Mouse (Mus musculus) urinary bladder, postnatal 10 days (tissue): Measurements from ENCODE around the gene Aak1.

Source experiments
- DNase-seq: peaks from one replicate; pipeline ENCODE4 v3.0.0; 2022; ENCODE audit warnings: low spot score

Aak1 gene

DNA sequence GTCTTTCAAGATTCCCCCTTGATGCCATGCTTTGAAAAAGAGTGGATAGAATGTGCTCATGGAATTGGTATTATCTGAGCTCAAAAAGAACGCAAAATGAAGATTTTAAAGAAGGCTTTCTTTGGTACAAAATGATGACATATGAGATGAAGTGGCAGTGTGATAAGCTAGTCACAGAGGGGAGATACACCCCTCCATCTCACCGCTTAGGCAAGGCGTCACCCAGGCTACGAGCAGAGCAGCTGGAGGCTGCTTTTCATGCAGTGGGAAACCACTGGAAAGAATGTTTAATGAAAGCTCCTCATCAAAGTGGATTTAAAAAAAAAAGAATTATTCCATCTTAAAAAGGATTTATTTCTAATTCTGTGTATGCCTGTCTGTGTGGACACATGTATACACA lies 37.5 kb downstream of the Aak1 start:
- no peak for DNase-seq

DNA sequence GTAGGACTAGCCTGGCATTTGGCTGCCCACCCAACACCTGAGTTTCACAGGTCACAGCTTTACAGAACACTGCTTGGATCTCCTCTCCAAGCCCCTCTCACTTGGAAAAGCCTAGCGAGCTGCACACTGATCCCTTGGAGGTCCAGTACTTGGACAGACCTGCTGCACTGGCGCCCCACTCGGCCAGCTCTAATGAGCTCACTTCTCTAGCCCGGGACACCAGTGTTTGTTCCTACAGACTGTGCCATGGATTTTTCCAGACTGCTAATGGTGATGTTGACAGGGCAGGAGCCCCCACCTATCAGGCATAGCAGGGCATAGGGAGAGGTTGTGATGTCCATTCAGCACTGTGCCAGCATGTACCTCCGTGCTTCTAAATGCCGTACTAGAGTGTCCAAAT lies 48.2 kb downstream of the Aak1 start:
- DNase-seq = no peak

DNA sequence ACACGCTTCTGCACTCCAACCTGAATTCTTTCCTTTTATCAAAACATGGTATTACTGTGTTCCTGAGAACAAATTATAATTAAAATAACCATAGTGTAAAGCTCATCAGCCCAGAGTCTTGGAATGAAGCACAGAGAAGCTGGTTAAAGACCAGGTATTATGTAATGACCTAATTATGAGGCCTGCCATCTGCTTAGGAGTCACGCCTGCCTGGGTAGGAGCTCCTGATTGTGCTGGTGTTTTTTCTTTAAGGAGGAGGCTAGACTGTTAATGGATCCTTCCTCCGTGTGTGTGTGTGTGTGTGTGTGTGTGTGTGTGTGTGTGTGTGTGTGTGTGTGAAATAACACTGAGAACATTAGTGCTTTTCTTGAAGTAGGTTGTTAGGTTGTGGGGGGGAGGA lies 49.7 kb downstream of the Aak1 start:
- DNase-seq = no peak

DNA sequence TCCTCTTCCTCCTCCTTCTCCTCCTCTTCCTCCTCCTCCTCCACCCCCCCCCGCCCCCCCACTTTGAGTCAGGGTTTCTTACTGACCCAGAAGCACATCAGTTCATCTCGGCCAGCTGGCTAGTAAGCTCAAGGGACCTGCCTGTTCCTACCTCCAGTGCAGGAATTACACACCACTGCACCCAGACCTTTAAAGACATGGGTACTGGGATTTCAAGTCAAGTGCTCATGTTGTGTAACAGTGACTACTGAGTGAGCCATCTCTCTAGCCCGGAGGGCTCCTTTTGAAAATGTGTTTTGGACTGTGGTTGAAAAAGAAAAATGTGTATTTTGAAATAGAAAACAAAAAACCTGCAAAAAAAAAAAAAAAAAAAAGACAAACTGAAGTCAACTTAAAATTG lies 50.6 kb downstream of the Aak1 start:
- DNase-seq = no peak

DNA sequence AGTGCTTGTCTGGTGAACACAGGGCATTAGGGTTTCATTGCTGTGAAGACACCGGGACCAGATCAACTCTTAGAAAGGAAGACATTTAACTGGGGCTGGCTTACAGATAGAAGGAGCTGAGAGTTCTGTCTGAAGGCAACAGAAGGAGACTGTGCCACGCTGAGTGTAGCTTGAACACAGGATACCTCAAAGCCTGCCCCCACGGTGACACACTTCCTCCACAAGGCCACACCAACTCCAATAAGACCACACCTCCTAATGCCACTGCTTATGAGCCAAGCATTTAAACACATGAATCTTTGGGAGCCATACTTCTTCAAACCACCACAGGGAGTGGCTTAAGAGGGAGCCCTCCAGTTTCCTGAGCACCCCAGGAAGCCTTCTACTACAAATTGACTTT lies 51.2 kb downstream of the Aak1 start:
- no peak for DNase-seq

DNA sequence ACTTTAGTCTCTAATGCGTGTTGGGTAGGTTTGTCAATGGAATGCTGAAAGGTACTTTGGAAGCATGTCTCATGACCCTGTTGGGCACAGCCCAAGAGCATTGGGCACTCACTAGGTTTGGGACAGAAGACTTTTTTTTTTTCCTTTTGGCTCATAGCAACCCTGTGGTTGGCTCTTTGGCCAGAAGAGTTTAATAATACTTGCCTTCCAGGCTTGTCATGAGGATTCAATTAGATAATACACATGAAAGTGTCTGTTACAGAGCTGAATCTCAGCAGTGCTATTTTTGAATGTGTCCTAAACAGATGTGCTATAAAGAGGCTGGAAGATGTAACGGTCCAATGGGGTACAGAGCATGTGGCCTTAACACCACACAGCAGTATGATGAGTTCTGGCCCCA lies 56.2 kb downstream of the Aak1 start:
- DNase-seq = no peak

DNA sequence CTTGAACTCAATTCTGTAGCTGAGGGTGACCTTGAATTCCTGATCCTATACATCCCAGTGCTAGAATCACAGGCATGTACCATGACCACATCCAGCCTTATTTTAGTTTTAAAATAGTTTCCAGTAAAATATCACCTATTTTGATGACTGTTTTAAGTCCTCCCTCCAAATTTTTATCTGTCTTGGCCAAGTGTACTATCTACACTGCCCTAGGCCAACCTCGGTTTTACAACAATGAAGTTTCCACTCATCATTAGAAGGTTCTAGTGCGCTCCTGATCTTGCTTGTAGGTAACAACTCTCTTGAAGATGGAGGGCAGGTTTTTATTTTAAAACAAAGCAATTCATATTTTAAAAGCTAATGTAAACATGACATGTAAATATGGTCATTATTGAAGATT lies 57.9 kb downstream of the Aak1 start:
- no peak for DNase-seq

DNA sequence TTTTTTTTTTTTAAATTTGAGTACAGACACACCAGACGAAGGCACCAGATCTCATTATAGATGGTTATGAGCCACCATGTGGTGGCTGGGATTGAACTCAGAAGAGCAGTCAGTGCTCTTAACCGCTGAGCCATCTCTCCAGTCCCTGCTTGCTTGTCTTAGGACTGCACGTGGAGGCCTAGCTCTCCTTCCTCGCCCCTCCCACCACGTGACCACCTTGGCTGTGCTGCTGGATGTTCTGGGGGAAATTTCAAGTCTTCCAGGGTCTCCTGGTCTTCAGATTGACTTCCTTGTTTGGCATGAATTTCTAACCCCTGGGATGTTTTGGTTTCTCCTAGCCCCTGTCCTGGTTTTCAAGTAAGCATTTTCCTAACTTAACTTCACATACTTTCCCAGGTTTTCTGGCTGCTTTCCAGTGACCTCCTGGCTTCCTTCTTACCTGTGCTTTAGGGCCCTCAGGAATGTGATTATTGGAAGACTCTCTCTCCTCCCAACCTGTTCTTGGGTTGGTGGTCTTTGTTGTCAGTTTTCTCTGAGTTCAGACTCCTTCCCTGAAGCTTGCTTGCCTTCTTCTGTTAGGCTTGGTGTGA lies 59.3 kb downstream of the Aak1 start:
- DNase-seq = no peak

DNA sequence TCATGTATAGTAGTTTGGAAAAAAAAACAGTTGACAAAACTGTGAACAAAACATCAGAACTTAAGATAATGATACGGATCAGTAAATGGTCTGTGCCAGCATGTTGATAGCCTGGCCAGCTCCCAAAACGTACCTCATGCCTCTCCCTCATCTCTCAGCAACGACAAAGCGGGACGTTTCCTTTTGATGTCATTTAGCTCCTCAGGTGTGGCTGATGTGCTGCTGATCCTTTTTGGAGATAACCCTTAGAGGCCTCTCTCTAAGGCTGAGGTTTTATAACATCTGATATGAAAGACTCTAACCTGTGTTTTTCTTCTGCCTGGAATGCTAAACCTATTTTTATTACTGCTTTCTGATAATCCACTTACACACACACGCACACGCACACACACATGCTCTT lies 60.6 kb downstream of the Aak1 start:
- DNase-seq = no peak

DNA sequence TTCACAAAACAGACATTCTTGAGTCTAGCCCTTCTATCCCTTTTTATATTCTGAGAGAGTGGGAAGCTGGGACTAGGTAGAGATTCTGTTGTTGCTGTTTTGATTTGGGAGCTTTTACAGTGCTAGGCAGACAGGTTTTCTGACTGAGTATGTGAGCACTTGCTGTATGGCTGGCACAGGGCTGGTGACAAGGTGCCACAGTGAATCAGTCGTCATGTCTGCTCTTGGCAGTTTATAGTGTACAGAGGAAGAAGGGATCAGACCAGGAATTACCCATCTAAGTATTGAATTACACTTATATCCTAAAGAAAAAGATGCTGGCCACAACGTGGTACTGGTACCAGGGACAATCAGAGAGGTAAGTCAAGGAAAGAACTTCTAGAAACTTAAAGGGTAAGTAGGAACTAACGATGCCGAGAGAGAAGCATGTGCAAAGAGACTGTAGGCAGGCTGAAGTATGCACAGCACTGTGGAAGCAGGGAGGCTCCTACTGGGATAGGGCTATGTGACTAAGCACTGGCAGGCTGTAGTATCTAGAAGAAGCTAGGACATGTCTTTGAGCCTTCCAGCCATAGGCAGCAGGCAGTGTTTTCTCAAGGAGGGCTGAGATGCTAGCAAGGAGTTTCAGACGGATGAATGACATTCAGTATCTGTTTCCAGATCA lies 67.0 kb downstream of the Aak1 start:
- DNase-seq = no peak

DNA sequence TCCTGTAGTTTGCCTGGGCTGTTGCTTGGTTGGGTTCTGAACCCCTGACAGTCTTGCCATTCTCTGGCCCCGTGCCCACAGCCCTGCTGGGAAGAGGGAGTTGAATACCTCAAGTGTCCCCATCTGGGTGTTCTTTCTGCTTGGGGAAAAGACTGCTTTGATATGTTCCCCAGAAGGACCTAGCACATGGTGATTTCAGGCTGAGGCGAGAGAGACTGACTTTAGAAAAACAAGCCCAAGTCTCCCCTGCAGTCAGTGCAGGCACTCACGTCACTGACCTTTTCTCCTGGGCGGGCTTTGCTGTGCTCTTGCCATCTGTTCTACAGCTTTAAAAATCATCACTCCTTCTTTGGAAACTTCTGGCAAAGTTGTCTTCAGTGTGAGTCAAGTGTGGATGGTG lies 67.9 kb downstream of the Aak1 start:
- no peak for DNase-seq

DNA sequence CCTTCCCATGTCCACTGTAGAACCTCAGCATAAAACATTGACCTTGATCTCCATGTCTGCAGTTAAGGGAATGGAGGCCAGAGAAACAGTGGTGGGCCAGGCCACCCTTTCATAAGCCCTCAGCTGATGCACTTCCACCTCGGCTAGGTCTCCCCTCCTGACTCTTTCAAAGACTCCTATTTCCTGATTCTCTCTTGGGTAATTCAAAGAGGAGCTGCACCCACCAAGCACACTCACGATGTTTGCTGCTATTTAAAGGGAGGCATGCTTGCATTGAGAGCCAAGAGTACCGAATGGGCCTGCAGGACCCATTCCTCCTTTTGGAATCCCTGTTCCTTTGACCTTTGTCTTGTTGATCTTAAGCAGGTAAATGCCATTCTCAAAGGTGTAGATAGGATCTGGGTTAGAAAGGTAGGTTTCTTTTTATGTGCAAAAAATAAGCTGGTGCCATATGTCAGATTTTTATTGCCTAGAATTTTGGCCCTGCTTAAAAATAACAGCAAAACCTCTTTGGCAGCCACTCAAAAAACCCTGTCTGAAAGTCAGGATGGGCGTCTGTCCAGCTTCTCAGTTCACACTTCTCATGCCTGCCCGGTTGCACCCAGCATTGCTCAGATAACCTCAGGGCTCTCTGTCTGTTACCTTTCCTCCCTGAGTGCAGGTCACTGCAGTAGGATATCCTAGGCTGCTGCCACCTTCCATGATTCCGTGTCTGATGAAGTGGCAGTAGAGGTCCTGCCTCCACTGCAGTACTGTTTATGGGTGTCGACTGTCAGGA lies 68.9 kb downstream of the Aak1 start:
- DNase-seq = no peak

DNA sequence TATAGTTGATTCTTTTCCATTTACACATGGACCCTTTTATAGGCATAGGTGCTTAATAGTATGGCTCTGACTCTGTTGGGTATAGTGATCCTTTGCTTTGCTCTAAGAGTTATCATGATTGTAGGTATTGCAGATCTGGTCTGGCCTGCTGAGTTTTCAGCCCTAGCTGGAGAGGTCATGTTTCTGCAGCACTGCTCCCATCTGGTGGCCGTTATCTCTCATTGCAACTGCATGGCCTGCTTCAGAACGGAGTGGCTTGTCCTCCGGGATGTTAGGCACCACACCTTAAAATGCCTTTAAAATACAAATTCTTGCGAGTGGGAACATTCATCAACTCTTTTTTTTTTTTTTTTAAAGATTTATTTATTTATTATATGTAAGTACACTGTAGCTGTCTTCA lies 72.6 kb downstream of the Aak1 start:
- DNase-seq = no peak

DNA sequence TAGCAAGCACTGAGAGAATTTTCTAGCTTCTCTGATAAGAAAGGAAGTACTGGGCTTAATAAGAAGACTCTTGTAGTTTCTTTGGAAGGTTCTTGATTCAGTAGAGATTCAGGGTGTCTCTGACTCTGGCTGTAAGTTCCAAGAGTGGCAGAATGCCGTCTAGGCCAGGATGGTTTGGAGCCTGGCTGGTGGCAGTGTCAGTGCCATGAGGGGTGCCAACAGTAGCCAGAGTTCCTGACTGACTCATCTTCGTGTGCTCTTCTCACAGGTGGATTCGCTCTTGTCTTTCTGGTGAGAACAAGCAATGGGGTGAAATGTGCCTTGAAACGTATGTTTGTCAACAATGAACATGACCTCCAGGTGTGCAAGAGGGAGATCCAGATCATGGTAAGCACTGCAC lies 75.4 kb downstream of the Aak1 start:
- no peak for DNase-seq

DNA sequence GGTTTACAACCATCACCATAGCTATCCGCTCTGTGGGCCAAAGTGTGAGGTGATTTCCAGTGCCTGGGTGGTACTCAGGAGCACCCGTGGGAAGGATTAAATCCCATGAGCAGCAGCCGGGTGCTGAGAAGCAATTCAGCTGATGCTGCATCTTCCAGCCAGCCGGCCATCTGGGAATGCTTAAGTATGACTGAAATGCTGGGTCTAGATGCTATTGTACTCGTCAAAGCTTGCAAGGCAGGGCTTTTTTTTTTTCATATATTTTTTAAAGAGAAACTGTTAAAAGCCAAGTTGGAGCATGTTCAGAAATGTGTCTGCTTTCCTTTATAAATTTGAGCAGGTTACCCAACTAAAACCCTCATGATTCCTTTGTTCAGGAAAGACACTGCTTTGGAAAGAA lies 85.2 kb downstream of the Aak1 start:
- no peak for DNase-seq

DNA sequence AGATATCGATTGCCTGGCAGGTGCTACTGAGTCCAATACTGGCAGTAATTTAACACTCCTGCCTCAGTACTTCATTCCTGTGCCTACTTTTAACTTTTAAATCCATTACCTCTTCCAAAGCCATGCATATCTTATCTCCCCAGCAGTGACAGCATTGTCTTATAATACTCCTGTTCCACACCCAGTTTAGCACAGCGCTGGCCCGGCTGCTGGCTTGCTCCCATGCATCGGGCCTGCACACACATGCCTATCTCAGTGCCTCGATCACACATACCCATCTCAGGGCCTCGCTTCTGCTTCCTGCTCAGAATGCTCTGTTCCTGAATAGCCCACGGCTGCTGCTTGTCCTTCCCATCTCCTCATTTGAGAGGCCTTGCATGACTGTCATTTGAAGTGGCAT lies 90.5 kb downstream of the Aak1 start:
- no peak for DNase-seq

DNA sequence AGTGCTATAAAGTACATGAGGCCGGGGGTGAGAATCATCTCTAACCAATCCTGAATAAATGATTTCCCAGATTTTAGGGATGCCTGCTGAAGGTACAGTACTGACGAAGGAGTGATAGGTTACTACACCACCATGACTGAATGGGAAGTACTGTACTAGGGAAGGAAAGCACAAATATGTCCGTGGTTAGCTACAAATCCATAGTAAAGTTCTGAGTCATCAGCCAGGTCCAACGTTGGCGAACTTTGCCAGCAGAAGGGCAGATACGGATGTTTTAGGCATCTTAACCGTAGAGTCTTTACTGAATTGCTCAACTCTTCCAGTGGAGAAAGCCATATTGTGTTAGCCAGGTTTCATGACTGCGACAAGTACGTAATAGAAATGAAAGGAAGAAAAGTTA lies 91.6 kb downstream of the Aak1 start:
- no peak for DNase-seq

DNA sequence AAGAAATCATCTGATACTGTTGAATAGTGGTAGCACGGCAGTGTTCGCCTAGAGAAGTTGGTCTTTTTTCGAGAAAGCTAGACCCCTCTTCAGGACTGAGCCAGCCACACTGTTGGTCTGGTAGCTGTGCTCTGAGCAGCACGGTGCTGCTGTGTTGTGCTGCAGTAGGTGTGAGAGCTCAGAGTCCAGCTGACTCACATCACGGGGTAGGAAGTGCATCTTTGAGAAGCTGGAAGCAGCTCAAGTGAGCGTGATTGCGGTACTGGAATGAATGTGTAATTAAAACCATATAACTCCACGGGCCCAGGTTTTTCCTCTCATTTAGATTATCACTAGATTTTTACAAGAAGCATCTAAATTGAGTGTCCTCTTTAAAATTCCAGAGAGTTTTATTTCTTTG lies 97.8 kb downstream of the Aak1 start:
- no peak for DNase-seq

DNA sequence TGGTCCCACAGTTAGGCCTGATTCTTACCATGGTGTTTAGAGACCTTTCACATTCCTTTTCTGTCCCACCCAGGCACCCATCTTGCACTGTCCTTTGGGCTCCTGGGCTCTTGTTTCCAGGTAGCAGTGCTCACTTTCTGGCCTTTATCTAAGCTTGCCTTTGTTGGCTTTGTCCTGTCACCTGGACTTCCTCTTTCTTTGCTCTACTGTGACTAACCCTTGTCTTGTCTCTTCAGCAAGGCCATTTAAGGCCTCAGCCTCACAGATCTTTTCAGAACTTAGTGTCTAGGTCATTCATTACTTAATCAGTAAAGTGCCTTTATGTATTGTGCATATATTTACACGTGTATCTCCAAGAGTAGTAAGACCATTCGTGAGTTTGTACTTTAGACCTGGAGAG lies 99.4 kb downstream of the Aak1 start:
- no peak for DNase-seq

DNA sequence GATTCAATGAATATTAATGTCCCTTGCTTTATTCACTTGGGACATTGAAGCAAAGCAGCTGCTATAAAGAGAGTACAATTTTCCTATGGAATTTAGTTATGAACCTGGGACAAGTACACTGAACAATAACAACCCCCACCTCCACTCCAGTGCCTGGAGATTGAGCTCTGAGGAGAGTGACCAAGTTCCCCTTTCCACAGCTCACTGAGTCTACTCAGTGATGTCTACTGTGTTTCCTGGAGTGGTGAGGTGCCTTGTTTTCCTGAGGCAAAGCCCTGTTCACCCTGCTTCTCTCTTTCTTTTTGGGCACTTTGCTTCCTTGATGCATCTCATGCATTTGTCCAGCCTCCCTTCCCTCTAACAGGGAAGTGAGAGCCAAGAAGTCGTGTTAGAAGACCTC lies 100.8 kb downstream of the Aak1 start:
- no peak for DNase-seq

DNA sequence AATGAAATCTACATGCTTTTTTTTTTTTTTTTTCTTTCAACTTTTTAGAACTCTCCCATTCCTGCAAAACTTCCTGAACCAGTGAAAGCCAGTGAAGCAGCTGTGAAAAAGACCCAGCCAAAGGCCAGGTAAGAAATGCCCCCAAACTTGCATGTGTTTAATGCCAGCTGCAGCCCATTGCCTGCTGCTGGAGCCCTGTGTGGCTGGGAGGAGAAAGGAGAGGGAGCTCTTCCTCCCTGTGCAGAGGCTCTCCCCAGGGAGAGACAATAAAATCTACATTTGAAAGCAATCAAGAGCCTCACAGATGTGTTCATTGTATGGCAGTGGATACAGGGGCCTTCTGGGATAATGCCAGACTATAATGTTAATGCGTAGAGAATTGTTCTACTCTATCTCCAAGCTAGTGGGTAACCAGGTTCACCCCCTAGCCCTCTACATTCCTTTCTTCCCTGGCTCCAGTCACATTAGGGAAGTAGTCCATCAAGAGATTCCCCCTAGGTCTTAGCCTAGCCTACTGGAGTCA lies 101.5 kb downstream of the Aak1 start:
- DNase-seq = no peak

DNA sequence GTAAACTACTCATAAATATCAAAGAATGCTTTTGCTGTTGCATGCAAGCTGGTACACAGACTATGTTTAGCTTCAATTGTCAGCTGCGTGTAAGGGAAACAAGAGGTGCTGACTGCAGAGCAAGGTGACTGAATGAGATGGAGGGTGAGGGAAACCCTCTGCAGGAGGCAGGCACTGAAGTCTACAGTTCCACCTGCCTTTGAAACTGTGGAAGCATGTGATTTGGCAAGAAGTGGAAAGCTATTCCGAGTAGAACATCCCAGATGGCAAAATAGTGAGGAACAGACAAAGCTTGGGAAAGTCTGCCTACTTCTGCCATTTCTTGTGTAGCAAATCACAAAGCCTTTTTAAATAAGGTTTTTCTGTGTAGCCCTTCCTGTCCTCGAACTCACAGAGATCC lies 106.4 kb downstream of the Aak1 start:
- no peak for DNase-seq

DNA sequence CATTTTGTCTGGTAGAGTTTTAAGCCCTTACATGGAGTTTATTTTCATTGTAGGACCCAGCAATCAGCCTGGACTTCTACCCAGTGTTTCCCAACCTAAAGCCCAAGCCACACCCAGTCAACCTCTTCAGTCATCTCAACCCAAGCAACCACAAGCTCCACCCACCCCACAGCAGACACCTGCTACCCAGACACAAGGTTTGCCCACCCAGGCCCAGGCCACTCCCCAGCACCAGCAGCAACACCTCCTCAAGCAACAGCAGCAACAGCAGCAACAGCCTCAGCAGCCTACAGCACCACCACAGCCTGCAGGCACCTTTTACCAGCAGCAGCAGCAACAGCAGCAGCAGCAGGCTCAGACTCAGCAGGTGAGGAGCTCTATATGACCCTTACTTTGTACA lies 106.9 kb downstream of the Aak1 start:
- DNase-seq = no peak

DNA sequence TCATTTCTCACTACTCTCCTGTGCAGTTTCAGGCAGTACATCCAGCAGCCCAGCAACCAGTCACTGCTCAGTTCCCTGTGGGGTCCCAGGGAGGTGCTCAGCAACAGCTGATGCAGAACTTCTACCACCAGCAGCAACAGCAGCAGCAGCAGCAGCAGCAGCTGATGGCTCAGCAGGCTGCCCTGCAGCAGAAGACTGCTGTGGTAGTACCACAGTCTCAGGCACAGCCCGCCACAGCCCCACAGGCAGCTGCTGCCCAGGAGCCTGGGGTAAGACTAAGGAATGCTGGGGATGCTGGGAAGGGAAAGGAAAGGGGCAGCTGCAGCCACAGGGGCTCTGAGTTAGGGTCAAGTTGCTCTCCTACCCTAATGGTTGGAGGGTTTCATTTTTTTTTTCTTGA lies 109.7 kb downstream of the Aak1 start:
- DNase-seq = no peak
